Mouse (Mus musculus) heart, adult 2 months (tissue): ENCODE results near the gene Hand2. TPM values are rescaled to one million over a fixed set of nuclear protein-coding genes. Genes with fewer than 3 reads are reported as not detected.
A peak's percentile ranks its signal among the peaks of the same experiment; 100 is the strongest.

Experiments used
- DNase-seq, 2 experiments: peaks; one replicate each; pipeline ENCODE4 v3.0.0; 2021
- H3K27ac ChIP-seq: fragments of 200-600 bp; 2 replicates; pipeline ENCODE4 v1.8.1; 2022
- H3K27me3 ChIP-seq: fragments of 200-500 bp; 2 replicates; pipeline ENCODE4 v1.6.1; 2012; ENCODE audit warnings: mild to moderate bottlenecking, low read length, inconsistent platforms, mixed read lengths; ENCODE audit not compliant: control insufficient read depth, insufficient read depth
- H3K36me3 ChIP-seq: fragments of 200-500 bp; 2 replicates; pipeline ENCODE4 v1.6.1; 2012; ENCODE audit warnings: low read length, inconsistent platforms; ENCODE audit not compliant: control insufficient read depth, insufficient read depth
- H3K4me1 ChIP-seq: fragments of 200-500 bp; 2 replicates; pipeline ENCODE4 v1.6.1; 2011; ENCODE audit warnings: low read length; ENCODE audit not compliant: control insufficient read depth, insufficient read depth
- H3K4me3 ChIP-seq: fragments of 200-600 bp; 2 replicates; pipeline ENCODE4 v1.8.1; 2022
- H3K79me2 ChIP-seq: fragments of 200-500 bp; replicated peaks from 2 replicates; pipeline ENCODE4 v1.6.1; 2012; ENCODE audit warnings: mild to moderate bottlenecking, inconsistent platforms, low read length, moderate library complexity, mixed read lengths; ENCODE audit not compliant: control insufficient read depth, insufficient read depth
- H3K9ac ChIP-seq: fragments of 200-500 bp; 2 replicates; pipeline ENCODE4 v1.6.1; 2012; ENCODE audit warnings: low read depth, mild to moderate bottlenecking, control low read depth, inconsistent platforms, low read length, mixed read lengths
- CTCF ChIP-seq: fragments of 200-600 bp; IDR thresholded peaks from 2 replicates; pipeline ENCODE4 v1.8.1; 2022; ENCODE audit warnings: antibody characterized with exemption, mild to moderate bottlenecking, moderate library complexity
- EP300 ChIP-seq: fragments of 200-500 bp; IDR thresholded peaks from 2 replicates; pipeline ENCODE4 v1.6.1; 2011; ENCODE audit warnings: low read depth, low read length, control low read depth; ENCODE audit not compliant: insufficient read depth
- POLR2A ChIP-seq: fragments of 200-500 bp; IDR thresholded peaks from 2 replicates; pipeline ENCODE4 v1.6.1; 2011; ENCODE audit warnings: mild to moderate bottlenecking, low read depth, low read length, control low read depth; ENCODE audit not compliant: insufficient read depth
- WGBS: fragments of 180-500 bp; shearing (Covaris S2); methylation state at CpG from one replicate; pipeline ENCODE4 v1.1.7; 2018; 5-methylcytosine and 5-hydroxymethylcytosine counted together
- intact Hi-C: fragments of 180-260 bp; cut with DNase I; formaldehyde crosslinking; loops from one replicate; pipeline ENCODE4 v1.15.1; 2025
- polyA plus RNA-seq: library from polyadenylated mRNA; depleted of rRNA; stranded (reverse); fragments of >200 nt; gene quantifications from 2 replicates; pipeline ENCODE4 v1.2.3, GENCODE M21; 2012
- total RNA-seq, 2 experiments: library from RNA; stranded (reverse); gene quantifications; 2 replicates each; pipeline ENCODE4 v1.2.3; 2021

The Hand2 gene
- total and polyA plus RNA-seq, 3 experiments, result 14.8 to 63.9 (median 62.1) TPM

GRCm38 (mm10) chr8:57344956-57345870 lies 24.4 kb downstream of the Hand2 start:
- Histone ChIP-seq H3K27me3 (no peaks in the 10 kb centered on the region), H3K36me3 (no peaks in the 10 kb centered on the region), H3K79me2 (no peaks in the 10 kb centered on the region), H3K27ac (no peak overlapping the region), H3K4me1 (peaks cover 1% of the 10 kb centered on the region), H3K4me3 (no peak overlapping the region), H3K9ac (no peak overlapping the region)
- 38% methylated on average over 23 of the region's 23 CpGs for WGBS
- intact Hi-C loops, result loop anchor here (5.0 kb wide), 1 partner anchor 663 kb away; no protein-coding TSS in a partner anchor
- peak in 1 of 2 experiments; percentile 36 for DNase-seq
- TF ChIP-seq CTCF (no peak), EP300 (no peak), POLR2A (no peak)

- Histone ChIP-seq H3K4me3 (no peak overlapping the region), H3K4me1 (peaks cover 1% of the 10 kb centered on the region), H3K79me2 (no peaks in the 10 kb centered on the region), H3K27ac (no peak overlapping the region), H3K9ac (no peak overlapping the region), H3K27me3 (no peaks in the 10 kb centered on the region), H3K36me3 (no peaks in the 10 kb centered on the region)
- intact Hi-C loops, result no loop called here
- TF ChIP-seq CTCF, result no peak
- TF ChIP-seq EP300, result no peak
- TF ChIP-seq POLR2A, result no peak
- no peak for DNase-seq
- WGBS, result 81% methylated on average over 7 of the region's 7 CpGs
These were observed 25.6 kb downstream of the Hand2 start for GRCm38 (mm10) chr8:57346371-57346770.

GRCm38 (mm10) chr8:57347141-57347540 lies 26.4 kb downstream of the Hand2 start:
- Histone ChIP-seq H3K4me1 (peaks cover 1% of the 10 kb centered on the region), H3K79me2 (no peaks in the 10 kb centered on the region), H3K36me3 (no peaks in the 10 kb centered on the region), H3K4me3 (no peak overlapping the region), H3K27ac (no peak overlapping the region), H3K9ac (no peak overlapping the region), H3K27me3 (no peaks in the 10 kb centered on the region)
- no peak for TF ChIP-seq EP300
- no peak for TF ChIP-seq CTCF
- no peak for TF ChIP-seq POLR2A
- intact Hi-C loops, result no loop called here
- WGBS, result 76% methylated on average over 5 of the region's 5 CpGs
- no peak for DNase-seq

GRCm38 (mm10) chr8:57348251-57348650 lies 27.5 kb downstream of the Hand2 start:
- Histone ChIP-seq H3K79me2 (no peaks in the 10 kb centered on the region), H3K36me3 (no peaks in the 10 kb centered on the region), H3K9ac (no peak overlapping the region), H3K4me3 (no peak overlapping the region), H3K27me3 (no peaks in the 10 kb centered on the region), H3K4me1 (peaks cover 1% of the 10 kb centered on the region), H3K27ac (no peak overlapping the region)
- peak in 1 of 2 experiments; percentile 3 for DNase-seq
- intact Hi-C loops, result no loop called here
- WGBS, result 46% methylated on average over 4 of the region's 4 CpGs
- TF ChIP-seq EP300, result no peak
- no peak for TF ChIP-seq CTCF
- no peak for TF ChIP-seq POLR2A

GRCm38 (mm10) chr8:57348866-57349520 lies 28.2 kb downstream of the Hand2 start:
- no peaks in the 10 kb centered on the region for H3K79me2 ChIP-seq
- H3K27me3 ChIP-seq, result no peaks in the 10 kb centered on the region
- intact Hi-C loops, result no loop called here
- H3K9ac ChIP-seq, result no peak overlapping the region
- peaks cover 1% of the 10 kb centered on the region for H3K4me1 ChIP-seq
- peak in 1 of 2 experiments; percentile 11 for DNase-seq
- no peaks in the 10 kb centered on the region for H3K36me3 ChIP-seq
- no peak overlapping the region for H3K27ac ChIP-seq
- 0 out of 2 replicates have a peak overlapping the region, but pooled peaks have one; percentile 7 for H3K4me3 ChIP-seq
- WGBS, result 16% methylated on average over 23 of the region's 23 CpGs
- TF ChIP-seq EP300 (no peak), CTCF (no peak), POLR2A (no peak)
